Mouse (Mus musculus) spleen, adult 12 weeks (tissue): ENCODE measurements around the gene Cct5.

Experiments
- DNase-seq: peaks from one replicate; pipeline ENCODE4 v3.0.0; 2022; ENCODE audit warnings: low spot score

The Cct5 gene

DNA sequence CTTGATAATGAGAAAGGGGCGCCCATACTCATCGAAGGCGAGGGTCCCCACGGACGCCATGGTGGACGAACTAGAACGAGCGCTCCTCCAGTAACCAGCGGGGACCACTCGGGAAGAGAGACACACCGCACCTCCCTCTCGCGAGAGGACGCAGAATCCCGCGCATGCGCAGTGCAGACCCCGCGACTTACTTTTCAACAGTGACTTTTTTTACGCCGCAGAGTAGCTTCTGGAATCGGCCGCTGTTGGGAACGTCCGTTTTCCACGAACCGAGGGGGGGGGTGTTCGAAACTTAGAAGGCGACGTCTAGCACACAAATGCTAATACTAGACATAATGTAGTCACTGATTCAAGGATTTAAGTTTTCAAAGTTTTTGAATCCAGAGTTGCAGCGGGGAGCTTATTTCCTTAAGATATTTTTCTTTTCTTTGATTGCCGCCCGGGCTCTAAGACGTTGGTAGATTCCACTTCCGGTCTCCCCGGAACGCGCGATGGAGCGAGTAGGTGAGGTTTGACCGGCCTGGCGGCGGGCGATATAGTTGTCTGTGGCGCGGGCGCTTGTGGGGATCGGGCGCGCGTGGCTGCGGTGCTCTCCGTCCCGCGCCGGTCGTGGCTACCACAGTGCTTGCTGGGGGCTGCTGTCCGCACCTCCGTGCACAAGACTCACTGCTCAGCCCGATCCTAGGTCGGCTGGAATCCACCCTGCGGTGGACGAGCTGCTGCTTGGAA, at the start of gene Cct5, which contains the start of gene Fam173b:
TSS of gene Cct5 (minus strand) at position 159 of the 729 bp plus-strand sequence.
TSS of gene Fam173b (plus strand) at position 207 of the 729 bp plus-strand sequence.
- DNase-seq: peak; percentile 98

DNA sequence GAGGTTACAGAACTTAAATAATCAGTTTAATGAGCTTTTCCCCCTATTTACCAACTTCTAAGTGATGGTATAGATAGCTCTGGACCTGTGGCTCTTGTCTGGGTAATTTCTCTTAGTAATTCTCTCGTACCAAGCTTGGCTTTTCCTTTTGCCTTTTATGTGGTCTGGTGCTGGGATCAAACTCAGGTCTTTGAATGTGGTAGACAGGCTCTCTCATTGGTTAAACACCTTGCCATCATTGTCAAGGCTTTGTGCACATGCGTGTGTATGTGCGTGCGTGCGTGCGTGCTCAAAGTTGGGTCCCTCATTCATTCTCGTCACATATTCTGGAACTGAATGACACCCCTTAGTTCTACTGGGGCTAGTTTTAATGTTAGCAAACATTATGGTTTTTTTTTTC, 49.2 kb upstream of the Cct5 start:
- no peak for DNase-seq

DNA sequence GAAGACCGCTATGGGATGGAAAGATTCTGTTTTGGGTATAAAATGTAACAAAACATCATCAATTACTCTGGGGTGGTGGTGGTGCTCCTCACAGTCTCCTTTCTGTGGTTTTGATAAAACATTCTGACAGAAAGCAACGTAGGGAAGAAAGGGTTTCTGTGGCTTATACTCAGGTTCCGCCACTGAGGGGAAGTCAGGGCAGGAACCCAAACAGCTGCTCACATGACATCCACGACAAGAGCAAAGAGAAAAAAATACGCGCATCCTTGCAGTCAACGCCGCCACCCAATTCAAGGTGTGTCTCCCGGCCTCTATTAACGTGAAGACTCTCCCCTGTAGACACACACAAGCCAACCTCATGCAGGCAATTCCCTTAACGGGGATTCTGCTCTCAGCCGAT, 48.1 kb upstream of the Cct5 start:
- no peak for DNase-seq

DNA sequence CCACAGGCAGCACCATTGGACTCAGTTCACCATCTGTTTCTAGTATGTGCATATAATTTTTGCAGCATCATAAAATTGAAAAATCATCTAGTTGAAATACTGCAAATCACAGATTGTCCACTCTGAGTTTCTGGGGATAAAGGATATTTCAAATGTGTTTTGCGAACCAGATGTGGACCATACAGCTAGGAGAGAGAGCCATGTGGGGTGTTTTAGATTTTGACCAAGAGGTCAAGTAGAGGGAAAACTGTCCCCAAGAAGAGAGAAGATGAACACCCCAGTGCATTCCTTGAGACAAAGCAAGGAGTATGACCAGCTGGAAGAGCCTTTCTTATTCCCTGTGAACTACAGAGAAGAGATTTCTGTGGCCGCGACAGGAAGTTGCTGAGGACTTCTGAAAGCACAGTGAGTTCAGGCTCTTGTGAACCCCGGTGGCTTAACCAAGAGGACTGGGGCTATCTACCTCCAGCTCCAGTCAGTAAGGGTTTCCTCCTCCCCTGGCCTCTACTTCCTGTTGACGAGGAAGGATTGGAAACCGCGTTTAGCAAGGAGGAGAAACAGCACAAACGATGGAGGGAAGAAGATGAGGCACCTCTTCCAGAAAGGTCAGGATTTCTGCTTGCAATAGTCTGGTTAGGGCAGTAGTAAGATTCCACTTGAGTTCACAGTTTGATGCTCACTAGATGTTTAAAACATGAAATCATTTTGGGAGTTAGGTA, 46.4 kb upstream of the Cct5 start:
- DNase-seq: no peak

DNA sequence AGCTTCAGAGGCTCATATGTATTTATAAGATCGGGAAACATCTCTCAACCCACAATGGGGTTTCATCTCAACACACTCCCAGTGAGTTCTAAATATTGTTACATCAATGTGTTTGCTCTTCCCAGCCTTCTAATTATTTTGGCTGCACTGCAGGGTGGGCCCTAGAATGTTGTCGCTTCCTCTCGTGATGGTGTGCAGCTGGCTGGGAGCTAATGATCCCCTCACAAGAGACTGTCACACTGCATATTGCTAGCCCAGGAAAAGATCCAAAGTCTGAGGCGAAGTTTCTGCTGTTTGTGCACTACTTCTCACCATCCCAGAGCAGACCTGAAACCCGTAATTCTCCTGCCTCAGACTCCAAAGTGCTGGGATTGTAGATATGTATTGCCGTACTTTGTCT, 45.6 kb upstream of the Cct5 start:
- DNase-seq: no peak

DNA sequence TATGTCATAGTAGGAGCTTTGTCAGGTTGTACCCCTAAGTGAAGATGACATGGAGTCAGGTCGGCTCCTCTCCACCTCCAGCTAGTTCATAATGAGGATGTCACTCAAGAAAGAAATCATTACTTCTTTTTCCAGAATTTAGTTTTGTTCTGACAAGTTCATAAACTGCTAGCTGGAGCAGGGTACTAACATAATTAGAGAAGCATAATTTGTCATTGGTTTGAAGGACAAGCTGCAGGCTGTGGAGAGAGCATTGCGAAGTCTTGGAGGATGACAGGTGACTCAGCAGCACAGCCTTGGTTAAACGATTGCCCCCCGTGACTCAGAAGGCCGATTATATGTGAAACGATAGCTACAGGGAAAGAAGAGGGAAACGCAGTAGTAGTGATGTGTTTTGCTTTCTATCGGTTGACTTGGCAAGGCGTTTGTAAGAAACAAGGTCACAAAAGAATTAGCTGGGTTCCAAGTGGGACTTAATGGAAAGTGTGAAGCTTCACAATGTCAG, 34.5 kb upstream of the Cct5 start:
- DNase-seq: no peak

DNA sequence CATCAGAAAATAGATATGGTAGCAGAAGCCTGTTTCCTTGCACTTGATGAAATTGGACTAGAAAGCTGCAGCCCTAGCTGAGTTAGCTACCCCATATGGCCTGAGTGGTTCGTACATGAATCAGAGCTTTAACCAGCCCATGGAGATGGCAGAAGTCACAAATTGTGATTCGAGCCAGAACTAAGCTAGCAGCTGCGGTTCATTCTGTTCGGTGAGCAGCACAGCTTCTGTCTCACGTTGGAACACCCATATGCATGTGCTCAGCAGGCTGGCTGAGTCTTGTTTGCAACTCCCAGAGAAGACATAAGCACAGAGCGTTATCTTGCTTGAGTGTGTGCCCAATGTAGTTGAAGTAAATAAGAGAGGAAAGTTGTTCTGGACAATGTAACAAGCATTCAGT, 33.0 kb upstream of the Cct5 start:
- no peak for DNase-seq

DNA sequence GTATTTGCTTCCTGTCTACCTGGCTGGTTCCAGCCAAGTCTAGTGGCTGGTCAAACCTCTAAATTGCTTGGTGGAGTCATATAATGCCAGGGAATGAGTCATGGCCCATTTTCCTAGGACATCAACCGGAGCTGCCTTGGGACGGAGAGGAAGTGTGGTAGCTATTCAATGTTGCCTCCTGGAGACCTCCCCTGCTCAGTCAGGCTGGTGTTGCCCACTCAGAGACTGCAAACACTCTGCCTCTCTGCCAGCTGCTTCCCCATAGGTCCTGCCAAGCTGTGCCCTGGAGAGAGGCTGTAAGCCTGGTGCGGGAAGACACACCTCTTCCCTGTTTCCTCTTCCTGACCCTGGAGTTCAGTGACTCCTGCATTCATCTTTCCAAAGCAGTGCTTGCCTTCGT, 30.9 kb upstream of the Cct5 start:
- DNase-seq: no peak

DNA sequence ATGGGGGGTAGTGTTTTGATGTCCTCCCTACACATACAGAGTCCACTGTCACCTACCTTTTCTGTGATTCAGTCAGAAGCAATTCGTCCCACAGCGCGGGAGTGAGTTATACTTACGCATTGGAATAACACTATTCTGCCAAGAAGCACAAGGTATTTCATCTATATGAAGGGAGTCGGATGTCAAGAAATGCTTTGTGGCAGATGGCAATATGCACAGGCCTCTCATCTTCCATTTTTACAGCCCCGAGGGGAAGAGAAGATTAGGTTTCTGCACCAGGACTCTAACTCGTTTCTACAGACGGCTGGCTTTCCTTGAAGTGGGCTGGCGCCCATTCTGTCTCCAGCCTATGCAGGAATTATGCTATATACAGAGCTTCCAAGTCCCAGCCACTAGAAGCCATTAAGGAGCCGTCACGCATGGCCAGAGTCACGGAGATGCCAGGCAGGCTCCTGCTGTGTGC, 29.8 kb upstream of the Cct5 start:
- DNase-seq: no peak

DNA sequence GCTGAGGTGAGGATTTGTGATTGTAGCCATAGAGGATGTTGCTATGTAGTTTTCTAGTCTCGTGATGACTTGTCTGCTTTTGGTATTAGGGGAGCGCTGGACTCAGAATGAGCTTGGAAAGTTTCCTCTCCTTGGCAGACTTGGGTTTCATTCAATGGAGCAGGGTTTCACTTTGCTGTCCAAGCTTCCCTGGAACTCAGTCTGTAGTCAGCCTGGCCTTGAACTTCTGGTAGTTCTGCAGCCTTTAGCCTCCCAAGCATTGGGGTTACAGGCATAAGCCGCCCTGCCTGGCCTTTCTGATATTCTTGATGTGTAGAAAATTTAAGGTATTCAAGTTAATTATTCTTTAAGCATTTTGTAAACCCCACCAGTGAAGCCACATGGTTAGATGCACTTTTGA, 28.0 kb upstream of the Cct5 start:
- no peak for DNase-seq

DNA sequence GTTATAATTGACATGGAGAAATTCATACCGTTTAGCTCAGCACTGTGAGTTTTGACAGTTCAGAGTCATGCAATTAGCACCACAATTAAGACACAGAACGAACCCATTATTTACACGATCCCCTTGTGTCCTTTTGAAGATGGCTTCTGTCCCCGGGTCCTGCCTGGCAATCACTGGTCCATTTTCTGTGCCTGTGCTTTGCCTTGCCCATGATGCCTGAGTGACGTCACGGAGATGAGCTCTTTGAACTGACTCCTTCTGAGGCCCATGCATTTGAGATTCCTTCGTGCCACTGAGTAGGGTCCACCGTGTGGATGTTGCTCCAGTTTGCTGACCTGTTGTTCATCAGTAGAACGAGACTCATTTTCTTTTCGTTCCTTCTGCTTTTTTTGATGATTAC, 26.6 kb upstream of the Cct5 start:
- DNase-seq: no peak

DNA sequence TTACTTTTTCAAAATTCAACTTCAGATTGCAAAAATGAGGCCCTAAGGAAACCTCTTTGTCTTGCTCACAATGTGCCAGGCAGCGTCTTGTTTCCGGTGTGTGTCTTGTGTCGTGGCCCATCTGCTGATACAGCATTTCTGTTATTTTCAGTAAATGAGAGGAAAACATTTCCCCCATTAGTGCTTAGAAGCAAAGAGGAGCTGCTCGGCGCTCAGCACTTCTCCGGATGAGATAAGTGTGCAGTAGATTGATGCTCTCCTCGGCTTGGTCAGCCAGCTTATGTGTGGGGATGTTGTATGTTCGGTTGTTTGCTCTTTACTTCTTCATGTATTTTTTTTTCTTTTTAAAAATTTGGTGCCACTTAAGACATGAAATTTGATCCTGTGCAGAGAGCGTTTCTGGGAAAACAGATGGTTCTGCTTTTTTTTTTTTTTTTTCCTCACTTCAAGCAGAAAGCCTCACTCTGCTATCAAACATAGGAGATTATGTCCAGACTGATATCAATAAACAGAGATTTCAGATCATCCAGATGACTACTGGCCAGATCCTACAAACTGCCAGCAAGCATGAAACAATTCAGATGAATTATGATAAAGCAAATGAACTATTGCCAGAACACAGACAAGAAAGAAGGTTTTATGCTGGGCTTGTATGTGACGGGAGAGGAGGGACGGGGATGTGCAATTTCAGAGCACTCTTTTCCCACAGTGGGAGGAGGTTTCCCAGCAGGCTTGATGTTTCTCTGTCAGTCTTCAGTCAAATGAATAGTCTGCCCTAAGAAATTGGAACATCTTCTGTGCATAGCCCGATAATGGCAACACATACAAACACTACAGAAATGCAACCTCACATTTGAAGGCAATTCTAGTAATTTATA, 25.9 kb upstream of the Cct5 start:
- DNase-seq: no peak

DNA sequence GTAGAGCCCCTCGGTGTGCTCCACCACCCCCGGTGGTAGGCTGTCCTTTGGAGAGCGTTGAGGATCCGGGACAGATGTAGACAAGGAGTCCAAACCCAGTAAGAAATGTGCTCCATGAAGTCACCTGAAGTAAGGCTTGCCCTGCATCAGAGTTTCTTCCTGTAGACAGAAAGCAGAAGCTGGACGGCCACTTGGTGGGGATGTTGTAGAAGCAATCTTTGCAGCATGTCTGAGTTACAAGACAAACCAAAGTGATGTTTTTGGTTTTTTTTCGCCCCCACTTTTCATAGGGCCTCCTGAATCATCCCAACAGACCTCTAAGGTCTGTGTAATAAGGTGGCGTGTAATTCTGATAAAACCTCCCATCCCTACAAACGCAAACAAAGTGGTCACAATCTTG, 17.9 kb upstream of the Cct5 start:
- no peak for DNase-seq

DNA sequence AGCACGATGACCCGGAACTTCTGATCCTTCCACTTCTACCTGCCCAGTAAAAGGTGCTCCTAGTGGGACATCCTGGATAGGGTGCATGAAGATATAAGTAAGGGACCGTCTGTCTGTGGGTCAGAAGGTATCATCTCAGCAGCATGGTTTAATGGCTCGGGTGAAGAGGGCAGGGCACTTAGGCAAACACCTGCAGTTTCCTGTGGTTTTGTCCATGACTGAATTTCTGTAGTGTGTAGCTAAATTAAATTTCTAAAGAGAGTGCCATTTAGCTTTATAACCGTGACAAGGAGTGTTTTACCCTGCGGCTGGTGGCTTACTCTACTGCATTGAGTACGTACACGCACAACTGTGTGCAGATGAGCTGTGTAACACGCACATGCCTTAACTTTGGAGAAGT, 15.7 kb upstream of the Cct5 start:
- DNase-seq: no peak

DNA sequence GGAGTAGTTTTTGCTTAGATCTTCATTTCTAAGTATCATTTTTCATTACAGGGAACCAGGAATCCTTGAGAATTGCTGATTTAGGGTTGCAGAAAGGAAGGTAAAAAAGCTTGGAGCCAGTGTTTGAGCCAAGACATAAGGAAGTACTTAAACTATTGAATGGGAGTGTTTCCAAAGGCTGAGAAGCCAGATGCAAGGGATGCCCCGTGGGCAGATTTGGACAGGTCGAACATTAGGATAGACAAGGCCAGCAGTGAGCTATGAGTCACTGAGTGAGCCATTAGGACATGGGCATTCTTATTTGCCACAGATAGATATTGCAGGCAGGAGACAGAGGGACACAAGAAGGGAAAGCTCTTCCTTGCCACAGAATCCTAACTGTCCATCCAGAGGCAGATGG, 13.1 kb upstream of the Cct5 start:
- no peak for DNase-seq

DNA sequence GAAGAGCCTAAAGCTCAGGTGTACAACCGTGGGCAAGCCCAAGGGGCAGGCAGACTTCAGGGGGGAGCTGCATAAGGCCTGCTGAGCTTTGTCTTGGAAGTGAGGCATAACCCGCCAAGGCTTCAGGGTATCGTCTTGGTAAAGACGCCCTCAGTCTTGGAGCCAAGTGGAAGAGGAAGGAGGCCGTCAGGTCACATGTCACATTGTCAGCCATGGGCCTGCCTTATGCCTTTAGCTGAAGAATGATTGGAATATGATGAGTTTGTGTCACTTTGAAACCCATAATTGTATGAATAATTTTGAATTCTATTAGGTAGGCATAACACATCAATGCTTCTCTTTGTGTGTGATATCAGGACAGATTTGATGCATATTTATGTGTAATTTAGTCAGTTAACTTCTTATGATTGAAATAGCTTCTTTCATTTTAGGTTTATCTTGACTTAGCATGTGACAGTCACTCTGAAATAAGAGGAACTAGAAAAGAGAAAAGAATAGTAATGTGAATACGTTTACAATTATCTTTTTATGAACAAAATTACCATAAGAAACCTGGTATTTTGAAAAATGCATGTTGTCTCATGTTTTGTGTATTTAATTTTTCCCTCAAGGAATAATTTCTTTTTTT, 12.3 kb upstream of the Cct5 start:
- no peak for DNase-seq

DNA sequence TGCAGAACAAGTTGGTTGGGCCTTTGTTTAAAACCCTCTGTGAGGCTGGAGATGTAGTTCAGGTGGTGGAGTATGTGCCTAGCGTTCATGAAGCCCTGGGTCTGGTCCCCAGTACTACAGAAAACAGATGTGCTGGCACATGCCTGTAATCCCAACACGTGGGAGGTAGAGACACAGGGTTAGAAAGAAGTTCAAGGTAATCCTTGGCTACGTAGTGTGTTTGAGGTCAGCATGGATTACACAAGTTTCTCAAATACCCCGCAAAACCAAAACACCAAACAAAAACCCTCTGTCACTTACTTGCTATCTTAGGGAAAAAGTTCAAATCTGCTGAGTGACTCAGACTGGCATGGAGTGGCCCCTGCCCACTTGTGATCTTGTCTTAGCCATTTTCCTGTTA, 10.4 kb upstream of the Cct5 start:
- DNase-seq: no peak

DNA sequence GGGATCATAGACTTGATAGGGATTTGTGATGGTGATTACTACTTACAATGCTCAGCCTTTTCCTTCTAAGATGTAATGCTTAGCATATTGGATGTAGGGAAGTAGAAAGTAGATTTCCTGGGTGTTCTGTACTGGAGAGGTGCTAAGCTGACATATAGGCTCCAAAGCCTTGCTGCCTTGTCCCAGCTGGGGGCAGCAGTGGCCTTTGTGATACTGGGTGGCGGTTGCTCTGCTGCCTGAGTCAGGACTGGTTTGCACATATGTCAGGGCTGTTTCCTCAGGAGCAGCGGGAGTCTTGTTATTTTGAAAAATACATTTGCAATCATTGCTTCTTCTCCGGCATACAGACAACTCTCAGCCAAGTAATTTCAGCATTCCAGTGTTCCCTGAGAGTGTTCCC, 9.4 kb upstream of the Cct5 start:
- no peak for DNase-seq

DNA sequence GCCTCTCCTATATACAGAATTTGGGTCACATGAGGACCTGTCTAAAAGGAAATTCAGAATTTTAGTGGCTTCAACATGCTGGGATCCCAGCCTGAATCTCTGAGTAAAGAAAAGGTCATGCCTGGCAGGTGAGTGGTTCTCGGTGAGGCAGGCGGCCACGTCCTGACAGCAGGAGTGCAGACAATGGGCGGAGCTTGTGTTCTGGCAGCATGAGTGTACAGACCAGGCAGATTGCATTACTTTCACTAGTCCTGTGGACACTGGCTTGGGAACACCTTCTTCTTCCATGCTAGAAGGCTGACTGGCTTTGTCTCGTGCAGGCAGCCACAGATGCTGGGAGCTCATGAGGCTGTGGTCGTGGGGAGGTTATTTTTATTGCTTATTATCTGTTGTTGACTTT, 5.2 kb upstream of the Cct5 start:
- no peak for DNase-seq

DNA sequence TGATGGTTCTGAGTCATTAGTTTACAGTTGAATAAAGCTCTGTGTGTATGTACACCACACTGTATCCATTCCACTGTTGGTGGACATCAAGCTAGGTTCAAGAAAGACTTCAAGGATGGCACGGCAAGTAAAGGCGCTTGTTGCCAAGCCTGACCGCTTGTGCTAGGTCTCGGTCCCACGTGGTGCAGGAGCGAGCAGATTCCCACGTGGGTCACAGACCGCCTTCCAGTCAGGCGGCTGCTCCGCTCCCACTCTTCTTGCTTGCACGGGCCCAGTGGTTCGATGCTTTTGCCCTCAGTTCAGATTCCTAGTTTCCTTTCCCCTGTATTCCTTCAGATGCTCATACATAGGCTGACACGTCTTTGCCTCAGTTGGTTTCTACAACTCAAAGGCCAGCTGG, 1.5 kb upstream of the Cct5 start:
- DNase-seq: no peak

DNA sequence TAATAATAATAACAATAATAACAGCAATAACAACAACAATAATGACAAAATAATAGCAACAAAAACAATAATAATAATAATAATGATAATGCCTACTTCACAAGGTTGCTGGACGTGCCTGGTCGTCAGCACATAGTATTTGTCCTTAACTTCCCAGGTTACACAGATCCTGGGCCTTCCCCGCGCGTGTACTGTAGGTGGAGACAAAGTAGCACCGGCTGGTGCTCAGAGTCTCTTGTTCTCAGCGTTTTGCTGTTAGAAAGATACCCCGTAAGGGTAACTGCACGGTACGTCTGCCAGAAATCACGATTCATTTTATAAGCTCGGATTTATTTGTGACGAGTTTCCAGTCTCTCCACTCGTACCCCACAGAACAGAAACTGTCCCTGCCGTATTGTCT, 822 bp upstream of the Cct5 start:
- DNase-seq: no peak

DNA sequence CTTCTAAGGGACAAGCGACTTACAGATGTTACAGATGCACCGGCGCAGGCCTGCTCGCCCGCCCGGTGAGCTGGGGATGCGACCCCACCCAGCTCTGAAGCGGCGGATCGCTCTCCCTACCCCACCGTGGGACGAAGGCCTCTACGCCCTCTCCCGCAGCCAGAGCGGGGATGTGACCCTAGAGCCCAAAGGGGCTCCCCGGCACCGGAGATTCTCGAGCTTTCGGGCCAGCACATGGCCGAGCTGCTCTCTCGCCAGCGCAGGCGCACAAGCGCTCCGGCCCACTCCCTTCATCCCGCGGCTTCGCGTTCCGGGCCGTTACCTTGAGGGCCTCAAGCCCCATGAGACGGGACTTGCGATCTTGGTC, 342 bp downstream of the Cct5 start:
- DNase-seq: no peak
